Mouse (Mus musculus) liver, embryonic 11.5 days (tissue): ENCODE measurements at regions not wholly inside any gene's neighbourhood (a gene's known extent, or its start where the extent isn't known, plus 50 kb on each side); places are given as distances from the start of the nearest gene placed in this dataset.

Experiments
- ATAC-seq: fragments of 200-750 bp; cut with Nextera tagmentation; replicated peaks from 2 replicates; pipeline ENCODE4 v1.8.0; 2017; ENCODE audit warnings: moderate number of reproducible peaks, mild to moderate bottlenecking, moderate TSS enrichment, moderate library complexity; ENCODE audit not compliant: low FRiP score
- DNase-seq: peaks from one replicate; pipeline ENCODE4 v3.0.0-alpha.2; 2017; ENCODE audit warnings: low spot score
- H3K27ac ChIP-seq: fragments of 300-500 bp; sonication (generic); 2 replicates; pipeline ENCODE4 v1.5.1; 2014; ENCODE audit warnings: mild to moderate bottlenecking, low read depth, low read length, control low read depth
- H3K27me3 ChIP-seq: fragments of 300-500 bp; sonication (generic); replicated peaks from 2 replicates; pipeline ENCODE4 v1.6.1; 2014; ENCODE audit warnings: low read length, mixed read lengths; ENCODE audit not compliant: control insufficient read depth, insufficient read depth
- H3K36me3 ChIP-seq: fragments of 300-500 bp; sonication (generic); 2 replicates; pipeline ENCODE4 v1.6.1; 2014; ENCODE audit warnings: mild to moderate bottlenecking, low read length, moderate library complexity, mixed read lengths; ENCODE audit not compliant: control insufficient read depth, insufficient read depth
- H3K4me1 ChIP-seq: fragments of 300-500 bp; sonication (generic); replicated peaks from 2 replicates; pipeline ENCODE4 v1.6.1; 2014; ENCODE audit warnings: low read length, mixed read lengths; ENCODE audit not compliant: control insufficient read depth, insufficient read depth
- H3K4me2 ChIP-seq: fragments of 300-500 bp; sonication (generic); 2 replicates; pipeline ENCODE4 v1.6.1; 2014; ENCODE audit warnings: mild to moderate bottlenecking, control low read depth, moderate library complexity
- H3K4me3 ChIP-seq: fragments of 300-500 bp; sonication (generic); 2 replicates; pipeline ENCODE4 v1.5.1; 2014; ENCODE audit warnings: low read depth, low read length, control low read depth
- H3K9ac ChIP-seq: fragments of 300-500 bp; sonication (generic); 2 replicates; pipeline ENCODE4 v1.6.1; 2014; ENCODE audit warnings: low read depth, low read length, control low read depth
- H3K9me3 ChIP-seq: fragments of 300-500 bp; sonication (generic); 2 replicates; pipeline ENCODE4 v1.6.1; 2016; ENCODE audit warnings: low read length, inconsistent platforms, mixed read lengths; ENCODE audit not compliant: control insufficient read depth
- WGBS: fragments of 180-500 bp; shearing (Covaris S2); extraction: QIAGEN DNeasy Blood & Tissue Kit; methylation state at CpG from one replicate; pipeline ENCODE4 v1.1.7; 2014; 5-methylcytosine and 5-hydroxymethylcytosine counted together

GRCm38 (mm10) chr2:171285719-171286394 is 554.2 kb downstream of the Dok5 start:
- no peak for ATAC-seq
- no peaks in the 10 kb centered on the region for H3K36me3 ChIP-seq
- H3K4me1 ChIP-seq = no peaks in the 10 kb centered on the region
- DNase-seq = no peak
- 46% methylated on average over 6 of the region's 6 CpGs for WGBS
- no peaks in the 10 kb centered on the region for H3K27me3 ChIP-seq
- no peak overlapping the region for H3K9ac ChIP-seq
- H3K27ac ChIP-seq = no peak overlapping the region
- H3K9me3 ChIP-seq = no peaks in the 10 kb centered on the region; the same call in 1 of the 2 replicates
- no peak overlapping the region for H3K4me2 ChIP-seq
- H3K4me3 ChIP-seq = no peak overlapping the region

DNA sequence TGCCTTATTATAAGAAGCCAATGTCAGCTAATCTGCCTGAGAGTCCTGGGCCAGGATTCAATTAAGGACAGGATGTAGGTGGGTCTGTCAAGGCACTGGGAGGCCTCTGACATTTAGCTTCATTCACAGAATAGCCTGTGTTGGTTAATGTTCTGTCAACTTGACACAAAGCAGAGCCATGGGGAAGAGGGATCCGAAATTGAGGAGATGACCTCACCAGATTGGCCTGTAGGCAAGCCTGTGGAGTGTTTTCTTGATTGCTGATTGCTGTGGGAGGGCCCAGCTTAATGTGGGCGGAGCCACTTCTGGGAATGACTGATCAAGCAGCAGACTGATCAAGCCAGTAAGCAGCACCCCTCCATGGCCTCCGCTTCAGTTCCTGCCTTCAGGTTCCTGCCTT is 548.5 kb downstream of the Dok5 start:
- no peaks in the 10 kb centered on the region for H3K27me3 ChIP-seq
- WGBS = 56% methylated on average over 3 of the region's 3 CpGs
- no peaks in the 10 kb centered on the region; the same call in 1 of the 2 replicates for H3K9me3 ChIP-seq
- no peak overlapping the region for H3K9ac ChIP-seq
- peak; percentile 7; the same call in 1 of the 2 replicates for ATAC-seq
- no peaks in the 10 kb centered on the region for H3K36me3 ChIP-seq
- no peak overlapping the region for H3K4me3 ChIP-seq
- no peak overlapping the region for H3K27ac ChIP-seq
- H3K4me2 ChIP-seq = no peak overlapping the region
- no peaks in the 10 kb centered on the region for H3K4me1 ChIP-seq
- DNase-seq = no peak

GRCm38 (mm10) chr2:171279319-171279718 is 547.7 kb downstream of the Dok5 start:
- Histone ChIP-seq H3K36me3 (no peaks in the 10 kb centered on the region), H3K9me3 (no peaks in the 10 kb centered on the region; the same call in 1 of the 2 replicates), H3K27me3 (no peaks in the 10 kb centered on the region), H3K4me3 (no peak overlapping the region), H3K27ac (no peak overlapping the region), H3K4me2 (no peak overlapping the region), H3K4me1 (no peaks in the 10 kb centered on the region), H3K9ac (no peak overlapping the region)
- WGBS = 84% methylated on average over 3 of the region's 3 CpGs
- DNase-seq = no peak
- no peak for ATAC-seq

- WGBS = 57% methylated on average over 10 of the region's 10 CpGs
- Histone ChIP-seq H3K4me1 (no peaks in the 10 kb centered on the region), H3K27ac (no peak overlapping the region), H3K9ac (no peak overlapping the region), H3K36me3 (no peaks in the 10 kb centered on the region), H3K4me3 (no peak overlapping the region), H3K9me3 (no peaks in the 10 kb centered on the region), H3K4me2 (no peak overlapping the region), H3K27me3 (no peaks in the 10 kb centered on the region)
- DNase-seq (no peak), ATAC-seq (no peak)
Measured at GRCm38 (mm10) chr2:171253194-171253593, 521.6 kb downstream of the Dok5 start.

DNA sequence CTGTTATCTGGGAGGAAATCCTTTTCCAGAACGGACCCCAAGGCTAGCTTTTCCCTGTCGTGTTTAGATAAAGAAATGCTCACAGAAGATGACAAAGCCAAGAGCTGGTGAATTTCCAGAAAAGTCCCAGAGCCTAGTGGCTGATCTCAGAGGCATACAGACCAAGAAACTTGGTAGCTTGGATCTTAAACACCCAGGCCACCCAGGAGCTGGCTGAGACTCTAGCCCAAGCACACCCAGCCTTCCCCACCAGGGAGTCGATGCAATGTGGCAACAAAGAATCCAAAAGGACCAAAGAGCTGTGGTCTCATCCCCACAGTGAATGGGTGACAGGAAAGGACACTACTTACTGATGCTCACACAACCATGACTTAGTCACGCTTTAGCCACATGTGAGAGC is 513.8 kb downstream of the Dok5 start:
- 53% methylated on average over 4 of the region's 4 CpGs for WGBS
- Histone ChIP-seq H3K4me3 (no peak overlapping the region), H3K9me3 (no peaks in the 10 kb centered on the region), H3K27me3 (no peaks in the 10 kb centered on the region), H3K4me1 (no peaks in the 10 kb centered on the region), H3K36me3 (no peaks in the 10 kb centered on the region), H3K9ac (no peak overlapping the region), H3K4me2 (no peak overlapping the region), H3K27ac (no peak overlapping the region)
- ATAC-seq (no peak), DNase-seq (no peak)

GRCm38 (mm10) chr2:171242356-171242755 is 510.7 kb downstream of the Dok5 start:
- H3K4me1 ChIP-seq = no peaks in the 10 kb centered on the region
- no peaks in the 10 kb centered on the region for H3K9me3 ChIP-seq
- H3K4me3 ChIP-seq = no peak overlapping the region
- no peak for ATAC-seq
- H3K27me3 ChIP-seq = no peaks in the 10 kb centered on the region
- no peak for DNase-seq
- no peak overlapping the region for H3K4me2 ChIP-seq
- WGBS = 72% methylated on average over 5 of the region's 5 CpGs
- no peak overlapping the region for H3K9ac ChIP-seq
- H3K36me3 ChIP-seq = no peaks in the 10 kb centered on the region
- H3K27ac ChIP-seq = no peak overlapping the region

DNA sequence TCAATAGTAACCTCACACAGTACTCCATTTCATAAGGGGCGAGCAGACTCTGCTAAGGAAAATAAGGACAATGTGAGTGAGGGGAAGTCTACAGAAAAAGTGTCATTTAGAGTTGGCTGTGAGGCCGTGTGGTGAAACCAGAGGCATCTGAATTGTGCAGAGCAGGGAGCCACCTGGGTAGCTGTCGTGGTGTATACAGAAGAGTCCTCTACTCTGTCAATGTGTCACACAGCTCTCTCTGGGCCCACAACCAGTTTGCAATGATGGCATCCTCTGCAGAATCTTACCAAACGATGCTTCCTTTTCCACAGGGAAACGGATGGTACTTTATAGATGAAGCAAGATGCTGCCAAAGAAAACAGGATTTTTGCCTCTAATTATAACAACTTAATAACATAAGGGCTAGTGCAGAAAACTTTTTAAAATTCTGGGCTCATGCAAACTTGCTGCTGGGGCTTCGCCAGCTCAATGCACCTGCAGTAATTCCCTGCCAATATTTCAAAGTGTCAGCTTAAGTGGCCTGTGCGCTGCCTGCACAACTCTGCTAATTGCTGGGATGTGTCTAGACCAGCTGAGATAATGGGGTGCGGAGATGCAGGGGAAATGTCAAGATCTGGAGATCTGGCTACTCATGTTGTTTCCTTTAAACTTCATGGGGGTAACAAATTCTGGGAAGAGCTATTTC is 505.8 kb downstream of the Dok5 start:
- Histone ChIP-seq H3K36me3 (no peaks in the 10 kb centered on the region), H3K27ac (no peak overlapping the region), H3K27me3 (no peaks in the 10 kb centered on the region), H3K9ac (no peak overlapping the region), H3K4me2 (no peak overlapping the region), H3K4me3 (no peak overlapping the region), H3K9me3 (no peaks in the 10 kb centered on the region), H3K4me1 (no peaks in the 10 kb centered on the region)
- 69% methylated on average over 8 of the region's 8 CpGs for WGBS
- ATAC-seq (no peak), DNase-seq (no peak)

- H3K36me3 ChIP-seq = no peaks in the 10 kb centered on the region
- no peak overlapping the region for H3K4me2 ChIP-seq
- H3K4me1 ChIP-seq = no peaks in the 10 kb centered on the region
- H3K27ac ChIP-seq = no peak overlapping the region
- H3K9ac ChIP-seq = no peak overlapping the region
- no peak overlapping the region for H3K4me3 ChIP-seq
- H3K9me3 ChIP-seq = no peaks in the 10 kb centered on the region
- no peak for ATAC-seq
- no peaks in the 10 kb centered on the region for H3K27me3 ChIP-seq
- DNase-seq = no peak
Measured at GRCm38 (mm10) chr2:171232812-171233211, 501.2 kb downstream of the Dok5 start.
